Mouse (Mus musculus): ENCODE measurements around the gene Ppl. TPM values are rescaled to one million over a fixed set of nuclear protein-coding genes. Genes with fewer than 3 reads are reported as not detected.

Gene Ppl
- polyA plus RNA-seq, 1 experiment from 2014 or later = 1.3 TPM

GRCm38 (mm10) chr16:5155014-5155413 lies 22.8 kb upstream of the Ppl start:
- Histone ChIP-seq H3K4me1 (ENCODE audit: control insufficient read depth in 2 of 2, insufficient read depth in 2 of 2, low read length in 2 of 2) (peaks cover 0 to 2% of the 10 kb centered on the region in 2 experiments; a peak in 1 of 4 replicates), H3K27me3 (ENCODE audit: control insufficient read depth, insufficient read depth, low read length) (peaks cover 5% of the 10 kb centered on the region; the same call in 1 of the 2 replicates), H3K4me3 (ENCODE audit: control insufficient read depth in 1 of 2, insufficient read depth in 1 of 2, low read depth in 1 of 2, low read length in 2 of 2) (no peak overlapping the region), H3K9me3 (ENCODE audit: control insufficient read depth, low read length) (no peaks in the 10 kb centered on the region), H3K9ac (ENCODE audit: low read length) (no peak overlapping the region), H3K4me2 (ENCODE audit: low read length) (no peak overlapping the region), H3K36me3 (ENCODE audit: control insufficient read depth, insufficient read depth, low read length) (no peaks in the 10 kb centered on the region), H3K27ac (replicated peaks in 1 of 2; ENCODE audit: control insufficient read depth in 1 of 2, insufficient read depth in 1 of 2, low read depth in 2 of 2, low read length in 2 of 2) (no peak overlapping the region)
- ATAC-seq (ENCODE audit: insufficient number of reproducible peaks, insufficient read depth, low FRiP score, low read depth) = no peak
- 46% methylated on average over 3 of the region's 3 CpGs for WGBS

- no peaks in the 10 kb centered on the region for H3K9me3 ChIP-seq (ENCODE audit: control insufficient read depth, low read length)
- H3K36me3 ChIP-seq (ENCODE audit: control insufficient read depth, insufficient read depth, low read length) = no peaks in the 10 kb centered on the region
- WGBS = 68% methylated on average over 6 of the region's 6 CpGs
- H3K4me1 ChIP-seq (ENCODE audit: control insufficient read depth in 2 of 2, insufficient read depth in 2 of 2, low read length in 2 of 2) = no peaks in the 10 kb centered on the region
- H3K27ac ChIP-seq (replicated peaks in 1 of 2; ENCODE audit: control insufficient read depth in 1 of 2, insufficient read depth in 1 of 2, low read depth in 2 of 2, low read length in 2 of 2) = no peak overlapping the region
- peaks cover 9% of the 10 kb centered on the region; the same call in 1 of the 2 replicates for H3K27me3 ChIP-seq (ENCODE audit: control insufficient read depth, insufficient read depth, low read length)
- H3K4me2 ChIP-seq (ENCODE audit: low read length) = no peak overlapping the region
- H3K4me3 ChIP-seq (ENCODE audit: control insufficient read depth in 1 of 2, insufficient read depth in 1 of 2, low read depth in 1 of 2, low read length in 2 of 2) = no peak overlapping the region
- ATAC-seq (ENCODE audit: insufficient number of reproducible peaks, insufficient read depth, low FRiP score, low read depth) = no peak
- no peak overlapping the region for H3K9ac ChIP-seq (ENCODE audit: low read length)
These were observed 21.2 kb upstream of the Ppl start for GRCm38 (mm10) chr16:5153299-5154026.

- no peaks in the 10 kb centered on the region for H3K36me3 ChIP-seq (ENCODE audit: control insufficient read depth, insufficient read depth, low read length)
These were observed 18.3 kb upstream of the Ppl start for GRCm38 (mm10) chr16:5150544-5150943.

GRCm38 (mm10) chr16:5147037-5147385 lies 14.8 kb upstream of the Ppl start, which contains the start of gene Sec14l5:
TSS of gene Sec14l5 (plus strand) at chr16:5147109.
- no peaks in the 10 kb centered on the region for H3K36me3 ChIP-seq (ENCODE audit: control insufficient read depth, insufficient read depth, low read length)
- H3K9me3 ChIP-seq (ENCODE audit: control insufficient read depth, low read length) = no peaks in the 10 kb centered on the region
- ATAC-seq (ENCODE audit: insufficient number of reproducible peaks, insufficient read depth, low FRiP score, low read depth) = no peak
- 17% methylated on average over 13 of the region's 13 CpGs for WGBS
- peak within 1 kb of the TSS; percentile 30 to 42 for H3K4me3 ChIP-seq (ENCODE audit: control insufficient read depth in 1 of 2, insufficient read depth in 1 of 2, low read depth in 1 of 2, low read length in 2 of 2)
- H3K27ac ChIP-seq (replicated peaks in 1 of 2; ENCODE audit: control insufficient read depth in 1 of 2, insufficient read depth in 1 of 2, low read depth in 2 of 2, low read length in 2 of 2) = no peak within 1 kb of the TSS
- peaks cover 5 to 10% of the 10 kb centered on the region in 2 experiments; a peak in 3 of 4 replicates for H3K4me1 ChIP-seq (ENCODE audit: control insufficient read depth in 2 of 2, insufficient read depth in 2 of 2, low read length in 2 of 2)
- H3K27me3 ChIP-seq (ENCODE audit: control insufficient read depth, insufficient read depth, low read length) = peaks cover 29% of the 10 kb centered on the region; the same call in 1 of the 2 replicates
- peak within 1 kb of the TSS; percentile 72 for H3K4me2 ChIP-seq (ENCODE audit: low read length)
- H3K9ac ChIP-seq (ENCODE audit: low read length) = peak within 1 kb of the TSS; percentile 11; the same call in 1 of the 2 replicates

More at GRCm38 (mm10) chr16:5150544-5150943, 18.3 kb upstream of the Ppl start:
- Histone ChIP-seq H3K27me3 (ENCODE audit: control insufficient read depth, insufficient read depth, low read length) (peaks cover 29% of the 10 kb centered on the region; the same call in 1 of the 2 replicates), H3K4me2 (ENCODE audit: low read length) (no peak overlapping the region), H3K27ac (replicated peaks in 1 of 2; ENCODE audit: control insufficient read depth in 1 of 2, insufficient read depth in 1 of 2, low read depth in 2 of 2, low read length in 2 of 2) (no peak overlapping the region), H3K4me3 (ENCODE audit: control insufficient read depth in 1 of 2, insufficient read depth in 1 of 2, low read depth in 1 of 2, low read length in 2 of 2) (no peak overlapping the region), H3K9ac (ENCODE audit: low read length) (no peak overlapping the region), H3K4me1 (ENCODE audit: control insufficient read depth in 2 of 2, insufficient read depth in 2 of 2, low read length in 2 of 2) (peaks cover 5 to 10% of the 10 kb centered on the region in 2 experiments; a peak in 3 of 4 replicates), H3K9me3 (ENCODE audit: control insufficient read depth, low read length) (no peaks in the 10 kb centered on the region)
- ATAC-seq (ENCODE audit: insufficient number of reproducible peaks, insufficient read depth, low FRiP score, low read depth) = no peak
- 75% methylated on average over 10 of the region's 10 CpGs for WGBS

- Histone ChIP-seq H3K36me3 (ENCODE audit: control insufficient read depth, insufficient read depth, low read length) (no peaks in the 10 kb centered on the region), H3K4me2 (ENCODE audit: low read length) (peak overlapping the region; percentile 72), H3K4me1 (ENCODE audit: control insufficient read depth in 2 of 2, insufficient read depth in 2 of 2, low read length in 2 of 2) (peaks cover 5 to 10% of the 10 kb centered on the region in 2 experiments; a peak in 3 of 4 replicates), H3K9ac (ENCODE audit: low read length) (no peak overlapping the region), H3K9me3 (ENCODE audit: control insufficient read depth, low read length) (no peaks in the 10 kb centered on the region), H3K27me3 (ENCODE audit: control insufficient read depth, insufficient read depth, low read length) (peaks cover 29% of the 10 kb centered on the region; the same call in 1 of the 2 replicates), H3K27ac (replicated peaks in 1 of 2; ENCODE audit: control insufficient read depth in 1 of 2, insufficient read depth in 1 of 2, low read depth in 2 of 2, low read length in 2 of 2) (no peak overlapping the region), H3K4me3 (ENCODE audit: control insufficient read depth in 1 of 2, insufficient read depth in 1 of 2, low read depth in 1 of 2, low read length in 2 of 2) (peak overlapping the region; percentile 30 to 42)
- 2% methylated on average over 25 of the region's 26 CpGs for WGBS
- ATAC-seq (ENCODE audit: insufficient number of reproducible peaks, insufficient read depth, low FRiP score, low read depth) = peak; percentile 72
These were observed 14.3 kb upstream of the Ppl start for GRCm38 (mm10) chr16:5146367-5147036.

GRCm38 (mm10) chr16:5145570-5145969 lies 13.3 kb upstream of the Ppl start:
- ATAC-seq (ENCODE audit: insufficient number of reproducible peaks, insufficient read depth, low FRiP score, low read depth) = no peak
- Histone ChIP-seq H3K9me3 (ENCODE audit: control insufficient read depth, low read length) (no peaks in the 10 kb centered on the region), H3K4me1 (ENCODE audit: control insufficient read depth in 2 of 2, insufficient read depth in 2 of 2, low read length in 2 of 2) (peaks cover 5 to 10% of the 10 kb centered on the region in 2 experiments; a peak in 3 of 4 replicates), H3K9ac (ENCODE audit: low read length) (no peak overlapping the region), H3K27ac (replicated peaks in 1 of 2; ENCODE audit: control insufficient read depth in 1 of 2, insufficient read depth in 1 of 2, low read depth in 2 of 2, low read length in 2 of 2) (no peak overlapping the region), H3K27me3 (ENCODE audit: control insufficient read depth, insufficient read depth, low read length) (peaks cover 26% of the 10 kb centered on the region; the same call in 1 of the 2 replicates), H3K4me3 (ENCODE audit: control insufficient read depth in 1 of 2, insufficient read depth in 1 of 2, low read depth in 1 of 2, low read length in 2 of 2) (no peak overlapping the region), H3K4me2 (ENCODE audit: low read length) (no peak overlapping the region), H3K36me3 (ENCODE audit: control insufficient read depth, insufficient read depth, low read length) (no peaks in the 10 kb centered on the region)
- WGBS = under 1% methylated on average over 7 of the region's 7 CpGs

- Histone ChIP-seq H3K27ac (replicated peaks in 1 of 2; ENCODE audit: control insufficient read depth in 1 of 2, insufficient read depth in 1 of 2, low read depth in 2 of 2, low read length in 2 of 2) (no peak overlapping the region), H3K4me1 (ENCODE audit: control insufficient read depth in 2 of 2, insufficient read depth in 2 of 2, low read length in 2 of 2) (peaks cover 22 to 24% of the 10 kb centered on the region in 2 experiments), H3K4me2 (ENCODE audit: low read length) (no peak overlapping the region), H3K4me3 (ENCODE audit: control insufficient read depth in 1 of 2, insufficient read depth in 1 of 2, low read depth in 1 of 2, low read length in 2 of 2) (no peak overlapping the region), H3K27me3 (ENCODE audit: control insufficient read depth, insufficient read depth, low read length) (no peaks in the 10 kb centered on the region), H3K9ac (ENCODE audit: low read length) (no peak overlapping the region), H3K36me3 (ENCODE audit: control insufficient read depth, insufficient read depth, low read length) (no peaks in the 10 kb centered on the region), H3K9me3 (ENCODE audit: control insufficient read depth, low read length) (no peaks in the 10 kb centered on the region)
- WGBS = 45% methylated on average over 4 of the region's 4 CpGs
- no peak for ATAC-seq (ENCODE audit: insufficient number of reproducible peaks, insufficient read depth, low FRiP score, low read depth)
These were observed 7.5 kb upstream of the Ppl start for GRCm38 (mm10) chr16:5139741-5140140.

All from heart, embryonic 14.5 days (tissue).